Mouse (Mus musculus): ENCODE results near the gene Pgc.

Gene Pgc

DNA sequence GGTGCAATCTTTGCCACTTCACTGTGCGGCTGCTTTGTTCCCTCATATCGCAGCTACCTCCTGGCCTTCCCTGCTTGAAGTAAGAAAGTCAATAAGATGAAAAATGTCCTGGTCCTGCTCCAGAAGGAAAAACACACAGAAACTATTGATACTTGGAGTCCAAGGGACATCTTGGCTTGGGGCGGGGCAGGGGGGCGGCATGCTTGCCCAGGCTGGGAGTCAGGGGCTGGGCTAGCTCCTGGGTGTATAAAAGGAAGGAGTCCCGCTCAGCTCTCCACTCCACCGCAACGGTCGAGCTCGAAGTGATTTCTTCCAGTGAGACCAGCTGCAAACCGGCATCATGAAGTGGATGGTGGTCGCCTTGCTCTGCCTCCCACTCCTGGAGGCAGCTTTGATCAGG is at the start of gene Pgc:
Pgc (plus strand) TSS at position 277 of the 400 bp plus-strand sequence.
- no peak for DNase-seq (ENCODE audit: low read depth, low spot score)

DNA sequence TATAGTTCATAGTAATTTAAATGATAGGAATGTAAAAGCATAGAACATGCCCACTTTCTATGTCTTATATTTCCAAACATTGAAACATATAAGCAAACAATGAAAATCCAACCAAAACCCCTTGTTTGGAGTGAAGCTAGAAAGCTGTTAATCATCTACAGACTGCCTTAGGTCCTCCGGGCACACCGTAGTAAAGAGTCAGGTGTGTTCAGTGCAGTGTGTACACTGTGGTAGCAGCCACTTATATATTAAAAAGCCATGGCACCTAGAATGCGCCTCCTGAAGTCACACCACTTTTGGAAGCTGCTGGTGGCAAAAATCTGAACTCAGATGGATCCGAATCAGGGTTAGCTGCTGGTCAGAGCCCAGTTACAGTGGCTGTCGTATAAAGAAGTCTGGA is 48.4 kb upstream of the Pgc start:
- DNase-seq (ENCODE audit: low read depth, low spot score), result no peak

DNA sequence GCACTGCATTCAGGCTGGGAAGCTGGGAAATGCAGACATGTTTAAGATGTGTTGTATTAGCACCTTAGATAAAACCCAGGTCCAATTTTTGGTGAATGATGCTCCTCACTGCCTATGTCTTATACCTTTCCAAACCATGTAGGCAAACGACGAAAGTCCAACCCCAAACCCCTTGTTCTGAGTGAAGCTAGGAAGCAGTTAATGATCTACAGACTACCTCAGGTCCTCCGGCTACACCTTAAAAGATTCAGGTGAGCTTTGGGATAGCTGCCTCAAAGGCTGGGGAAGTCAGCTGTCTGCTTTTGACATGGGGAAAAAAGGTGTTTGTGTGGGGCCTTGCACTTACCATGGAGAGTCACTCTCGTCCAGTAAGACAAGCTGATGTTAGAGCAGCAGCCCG is 47.9 kb upstream of the Pgc start:
- DNase-seq (ENCODE audit: low read depth, low spot score), result no peak

DNA sequence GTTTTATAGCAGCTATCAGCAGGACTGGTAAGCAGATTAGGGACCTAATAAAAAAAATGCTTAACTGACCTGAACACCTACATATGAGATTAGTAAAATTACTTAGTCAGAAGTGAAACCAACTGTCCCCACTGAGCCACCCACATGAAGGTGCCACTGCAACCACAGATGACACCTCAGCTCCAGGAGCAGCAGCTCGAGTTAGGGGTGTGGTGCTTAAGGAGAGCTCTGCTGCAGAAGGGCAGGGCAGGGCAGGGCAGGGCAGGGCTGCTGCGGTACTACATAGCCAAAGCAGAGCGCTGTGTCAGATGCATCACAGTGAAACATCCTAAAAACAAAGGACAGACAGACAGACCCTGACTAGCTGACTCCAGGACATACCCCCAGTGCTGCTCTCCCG is 43.8 kb upstream of the Pgc start:
- no peak for DNase-seq (ENCODE audit: low read depth, low spot score)

DNA sequence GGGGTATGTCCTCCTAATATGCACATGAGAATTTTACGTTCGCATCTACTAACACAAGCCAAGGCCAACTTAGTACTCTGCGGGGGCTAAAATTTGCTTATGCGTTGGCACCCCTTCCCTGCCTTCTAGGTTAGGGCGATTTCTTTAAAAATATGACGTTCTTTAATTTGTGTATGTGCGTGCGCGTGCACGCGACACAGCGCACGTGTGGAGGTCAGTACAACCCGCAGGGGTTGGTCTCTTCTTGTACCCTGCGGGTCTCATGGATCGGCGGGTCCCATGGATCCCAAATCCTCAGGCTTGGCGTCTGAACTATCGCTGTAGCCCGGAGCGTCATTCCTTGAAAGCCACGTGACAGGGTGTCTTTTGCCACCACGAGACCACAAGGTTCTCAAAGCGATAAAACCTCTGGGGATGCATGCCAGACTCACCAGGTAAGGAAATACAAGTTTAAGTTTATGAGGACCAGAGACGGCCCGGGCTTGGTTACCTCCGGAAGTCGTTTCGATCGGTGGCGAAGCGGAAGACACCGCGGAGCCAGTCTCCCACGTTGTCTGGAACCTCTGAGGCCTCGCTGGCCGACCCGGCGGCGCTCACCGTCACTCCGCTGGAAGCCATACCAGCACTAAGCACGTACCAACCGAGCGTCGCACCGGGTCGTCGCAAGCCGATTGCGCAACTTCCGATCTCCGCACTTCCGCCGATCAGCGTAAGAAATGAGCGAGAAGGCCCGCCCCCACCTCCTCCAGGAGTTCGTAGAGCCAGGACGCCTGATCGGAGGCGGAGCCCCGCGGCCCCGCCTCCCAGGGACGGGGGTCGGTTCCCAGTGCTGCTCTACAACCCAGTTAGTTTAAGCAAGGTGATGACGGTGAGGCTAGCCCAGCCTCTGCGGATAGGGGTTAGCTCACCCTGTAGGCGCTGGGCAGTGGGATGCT is 39.0 kb upstream of the Pgc start:
- peak; percentile 94 for DNase-seq (ENCODE audit: low read depth, low spot score)

DNA sequence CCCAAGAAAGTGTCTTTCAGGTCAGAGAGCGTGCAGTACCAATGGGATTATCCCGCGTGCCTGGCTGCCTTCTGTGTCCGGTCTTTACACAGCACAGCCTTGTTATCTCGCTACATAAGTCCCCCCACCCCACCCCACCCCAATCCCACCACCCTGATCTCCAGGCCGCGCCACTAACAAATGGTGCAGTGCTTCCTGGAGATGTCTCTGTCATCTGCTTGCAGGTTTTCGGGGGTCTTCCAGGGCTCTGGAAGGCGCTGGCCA is 38.4 kb upstream of the Pgc start, which contains the start of gene Tomm6:
Tomm6 (minus strand) TSS at position 43 of the 264 bp plus-strand sequence.
- DNase-seq (ENCODE audit: low read depth, low spot score), result no peak

DNA sequence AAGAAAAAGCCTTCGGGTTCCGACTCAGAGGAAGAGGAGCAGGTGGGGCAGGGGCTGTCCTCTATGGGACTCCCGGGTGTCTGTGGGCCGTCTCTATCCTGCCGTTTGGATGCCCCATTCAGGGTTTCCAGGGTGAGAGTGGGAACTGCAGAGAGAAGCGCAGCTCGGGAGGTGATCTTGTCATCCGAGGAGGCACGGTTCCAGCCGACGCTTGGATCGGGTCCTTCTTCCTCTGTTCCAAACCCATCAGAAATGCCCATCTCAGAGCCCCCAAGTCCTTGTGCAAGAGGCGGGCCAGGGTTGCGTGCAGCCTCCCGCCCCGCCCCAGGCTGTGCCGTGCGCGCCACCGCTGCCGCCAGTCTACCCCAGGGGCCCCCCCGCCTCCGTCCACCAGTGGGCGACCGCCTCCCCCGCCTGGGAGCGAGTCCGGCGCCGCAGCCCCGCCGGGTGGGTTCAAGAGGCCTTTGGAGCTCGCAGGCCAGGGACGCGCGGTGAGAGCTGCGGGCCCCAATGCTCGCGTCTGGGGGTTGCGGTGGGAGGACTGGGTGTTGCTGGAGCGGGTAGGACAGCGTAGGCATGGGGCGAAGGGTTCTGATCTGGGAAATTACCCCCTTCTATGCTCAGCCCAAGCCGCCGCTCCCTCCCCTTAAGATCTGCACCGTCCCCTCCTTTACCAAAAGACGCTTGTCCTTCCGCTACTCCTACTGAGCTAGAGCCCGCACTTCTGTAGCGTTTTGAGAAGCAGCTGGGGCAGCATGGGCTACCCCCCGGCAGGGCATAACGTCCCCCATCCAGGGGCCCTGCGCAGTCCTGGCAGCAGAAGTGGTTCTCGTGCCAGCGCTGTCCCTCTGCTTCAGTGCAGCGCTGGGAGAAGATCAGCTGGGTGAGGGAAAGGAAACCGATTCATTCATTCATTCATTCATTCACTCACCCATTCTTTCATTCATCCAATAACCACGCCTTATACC is 37.8 kb upstream of the Pgc start, which contains the start of gene Frs3:
Frs3 (plus strand) TSS at position 423 of the 968 bp plus-strand sequence.
- no peak for DNase-seq (ENCODE audit: low read depth, low spot score)

DNA sequence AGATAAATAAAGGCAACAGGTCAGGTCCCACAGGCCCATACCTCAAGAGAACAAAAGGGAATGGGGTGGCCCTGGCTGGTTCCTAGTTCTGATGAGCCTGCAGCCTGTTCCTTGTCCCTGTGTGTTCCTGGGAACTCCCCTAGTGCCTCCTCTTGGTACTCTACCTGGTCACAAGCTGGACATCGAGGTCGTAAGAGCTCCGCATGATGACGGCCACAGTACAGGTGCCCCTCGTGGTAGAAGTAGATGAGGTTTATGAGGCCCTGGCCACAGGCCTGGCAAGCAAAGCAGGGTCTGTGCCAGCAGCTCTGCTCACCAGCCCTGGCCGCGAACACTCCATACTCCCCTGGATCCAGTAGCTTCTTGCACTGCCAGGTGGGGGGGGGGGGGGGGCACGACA is 36.7 kb upstream of the Pgc start:
- DNase-seq (ENCODE audit: low read depth, low spot score), result no peak

DNA sequence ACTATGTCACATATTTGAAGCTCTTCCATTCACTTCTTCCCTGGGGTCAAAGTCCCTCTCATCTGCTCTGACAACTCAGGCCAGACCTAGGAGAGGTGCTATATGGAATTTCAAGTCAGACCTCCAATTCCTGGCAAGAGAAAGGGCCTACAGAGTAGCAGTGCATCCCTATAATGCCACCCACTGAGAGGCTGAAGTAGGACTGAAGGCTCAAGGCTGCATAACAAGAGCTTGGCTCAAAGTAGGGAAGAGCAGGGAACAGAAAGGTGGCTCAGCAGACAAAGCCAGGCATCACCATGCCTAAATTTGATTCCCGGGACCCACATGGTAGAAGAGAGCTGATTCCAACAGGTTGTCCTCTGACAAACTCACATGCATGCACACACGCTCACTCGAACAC is 35.0 kb upstream of the Pgc start:
- DNase-seq (ENCODE audit: low read depth, low spot score), result no peak

DNA sequence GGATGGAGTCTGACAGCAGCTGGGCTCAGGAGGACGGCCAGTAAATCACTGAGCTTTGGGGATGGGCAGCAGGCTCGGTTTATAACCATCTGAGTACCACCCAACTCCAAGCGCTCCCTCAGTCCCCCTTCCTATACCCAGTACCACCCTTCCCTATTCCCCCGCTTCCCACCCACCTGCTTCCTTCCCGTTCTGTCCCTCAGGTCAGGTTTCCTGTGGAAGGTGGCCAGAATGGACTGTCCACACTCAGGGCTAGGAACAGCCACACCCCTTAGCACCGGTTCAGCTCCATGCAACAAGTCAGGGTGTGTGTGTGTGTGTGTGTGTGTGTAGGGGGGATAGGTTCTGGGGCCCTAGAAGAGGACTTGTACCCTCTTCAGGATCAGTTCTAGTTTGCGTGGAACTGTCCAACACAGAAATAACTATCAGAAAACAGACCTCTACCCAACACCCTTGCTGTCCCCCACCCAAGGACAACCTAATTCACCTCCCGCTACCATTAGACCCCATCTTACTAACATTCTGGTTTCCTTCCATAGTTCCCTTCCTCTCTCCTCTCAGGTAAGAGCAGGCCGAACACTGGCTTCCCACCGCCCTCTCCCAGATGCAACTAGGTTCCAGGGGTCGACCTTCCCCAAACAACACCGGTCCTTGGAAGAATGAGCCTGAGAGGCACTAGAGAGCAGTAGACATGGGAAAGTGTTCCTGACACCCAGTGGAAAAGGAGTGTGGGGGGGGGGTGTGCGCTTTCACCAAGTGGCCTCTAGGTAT is 32.8 kb upstream of the Pgc start:
- no peak for DNase-seq (ENCODE audit: low read depth, low spot score)

DNA sequence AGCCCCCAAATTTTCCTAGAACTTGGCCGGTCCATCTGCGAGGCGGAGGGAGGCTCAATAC is 32.4 kb upstream of the Pgc start, which contains the start of gene Gm21981:
Gm21981 (minus strand) TSS at position 14 of the 61 bp plus-strand sequence.
- no peak for DNase-seq (ENCODE audit: low read depth, low spot score)

DNA sequence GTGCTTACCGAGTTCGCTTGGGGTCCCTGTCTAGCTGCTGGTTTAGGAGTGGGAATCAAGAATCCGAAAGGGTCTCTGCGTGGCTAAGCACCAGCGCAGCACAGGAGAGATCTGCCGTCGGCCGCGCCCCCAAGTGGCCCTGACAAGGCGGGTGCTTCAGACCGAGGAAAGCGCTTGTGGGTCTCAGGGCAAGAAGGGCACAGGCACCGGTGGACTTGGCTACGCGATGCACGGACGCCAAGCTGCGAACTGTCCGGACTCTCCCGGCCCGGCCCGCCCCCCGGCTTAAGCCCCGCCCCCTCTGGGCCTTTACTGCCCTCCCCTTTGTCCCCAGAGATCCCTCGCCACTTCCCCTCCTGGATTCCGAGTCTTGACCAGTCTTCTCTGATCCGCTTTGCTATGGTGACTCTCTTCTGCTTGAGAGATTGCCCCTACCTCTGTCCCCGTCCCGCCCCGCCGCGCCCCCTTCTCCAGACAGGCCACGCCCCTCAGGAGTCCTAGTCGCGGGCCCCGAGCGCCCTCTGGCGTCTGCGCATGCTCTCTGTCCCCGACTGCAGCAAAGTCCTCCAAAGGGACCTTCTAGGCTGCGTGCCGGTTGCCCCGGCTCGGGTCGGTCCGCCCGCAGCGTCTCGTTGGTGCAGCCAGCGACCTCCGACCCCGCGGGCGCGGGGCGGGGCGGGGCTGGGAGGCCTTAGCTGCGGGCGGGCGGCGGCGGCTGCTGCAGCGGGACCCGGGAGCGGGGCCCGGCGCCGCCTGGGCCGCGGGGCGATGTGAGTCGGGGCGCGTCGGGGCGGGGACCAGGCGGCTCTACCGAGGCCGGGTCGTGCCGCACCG is 31.9 kb upstream of the Pgc start, which contains the start of gene Prickle4:
Prickle4 (minus strand) TSS at position 234 of the 834 bp plus-strand sequence.
- no peak for DNase-seq (ENCODE audit: low read depth, low spot score)

DNA sequence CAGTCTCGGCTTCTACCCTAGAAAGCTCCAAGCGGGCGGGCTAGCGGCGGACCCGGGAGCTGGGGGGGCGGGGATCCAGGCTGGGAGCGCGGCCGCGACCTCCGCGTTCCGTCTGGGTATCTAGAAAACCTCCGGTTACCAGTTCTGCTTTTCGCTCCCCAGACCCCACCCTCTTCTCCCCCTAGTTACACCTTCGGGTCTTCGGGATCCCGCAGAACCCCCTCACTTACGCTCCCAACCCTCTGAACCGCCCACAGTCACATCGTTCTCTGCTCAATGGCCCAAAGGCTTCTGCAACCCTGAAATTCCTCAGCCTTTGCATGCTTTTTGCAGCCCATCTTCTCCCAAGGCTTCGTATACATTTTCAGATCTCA is 31.3 kb upstream of the Pgc start:
- no peak for DNase-seq (ENCODE audit: low read depth, low spot score)

DNA sequence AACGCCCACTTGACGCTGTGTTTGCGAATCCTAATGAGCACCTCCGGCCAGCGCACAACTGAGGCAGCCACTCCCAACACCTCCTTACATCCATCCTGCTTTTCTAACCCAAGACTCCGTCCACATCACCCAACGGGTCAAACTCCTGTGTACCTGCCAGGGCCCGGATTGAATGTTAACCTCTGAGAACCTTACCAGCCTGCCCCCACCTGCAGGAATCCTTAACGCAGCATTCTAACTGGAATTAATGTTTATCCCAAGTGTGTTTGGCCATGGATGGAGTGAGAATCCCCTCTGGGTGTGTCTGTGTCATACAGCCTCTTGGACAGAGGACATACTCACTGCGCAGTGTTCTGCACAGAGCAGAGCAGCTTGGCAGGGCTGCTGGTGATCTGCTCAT is 28.5 kb upstream of the Pgc start:
- DNase-seq (ENCODE audit: low read depth, low spot score), result no peak

DNA sequence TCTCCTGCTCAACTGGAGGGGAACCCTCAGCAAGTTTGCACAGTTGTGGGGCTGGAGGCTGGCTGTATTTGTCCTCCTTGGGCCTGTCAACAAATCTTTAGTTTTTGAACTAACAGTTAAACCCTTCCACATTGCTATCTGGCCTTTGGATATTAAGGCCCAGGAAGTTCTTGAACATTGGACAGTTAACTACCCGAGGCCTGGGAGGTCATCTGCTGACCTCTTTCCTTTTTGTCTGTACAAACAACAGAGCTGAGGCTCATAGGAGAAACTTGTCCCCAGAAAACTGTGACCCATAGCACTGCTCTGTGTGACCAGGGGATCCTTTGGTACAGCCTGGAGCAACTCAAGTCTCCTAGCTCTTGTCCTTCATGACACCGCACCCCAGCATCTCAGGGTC is 27.6 kb upstream of the Pgc start:
- no peak for DNase-seq (ENCODE audit: low read depth, low spot score)

DNA sequence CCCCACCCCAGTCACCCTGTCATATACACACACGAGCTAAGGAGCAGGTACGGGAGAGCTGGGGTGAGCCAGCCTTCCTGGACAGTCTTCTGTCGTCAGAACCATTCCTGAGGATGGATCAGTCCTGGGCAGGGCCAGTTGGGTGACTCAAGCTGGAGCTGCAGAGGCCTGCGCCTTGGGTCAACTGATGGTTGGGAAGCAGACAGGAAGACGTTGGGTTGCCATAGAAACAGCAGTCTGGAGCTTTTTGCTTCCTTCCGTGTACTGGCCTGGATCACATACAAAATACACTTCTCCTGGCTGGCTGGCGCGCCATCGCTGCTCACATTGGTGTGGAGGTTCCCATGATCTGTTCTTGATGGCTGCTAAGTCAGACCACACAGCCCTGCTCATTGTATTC is 24.8 kb upstream of the Pgc start:
- DNase-seq (ENCODE audit: low read depth, low spot score), result no peak

DNA sequence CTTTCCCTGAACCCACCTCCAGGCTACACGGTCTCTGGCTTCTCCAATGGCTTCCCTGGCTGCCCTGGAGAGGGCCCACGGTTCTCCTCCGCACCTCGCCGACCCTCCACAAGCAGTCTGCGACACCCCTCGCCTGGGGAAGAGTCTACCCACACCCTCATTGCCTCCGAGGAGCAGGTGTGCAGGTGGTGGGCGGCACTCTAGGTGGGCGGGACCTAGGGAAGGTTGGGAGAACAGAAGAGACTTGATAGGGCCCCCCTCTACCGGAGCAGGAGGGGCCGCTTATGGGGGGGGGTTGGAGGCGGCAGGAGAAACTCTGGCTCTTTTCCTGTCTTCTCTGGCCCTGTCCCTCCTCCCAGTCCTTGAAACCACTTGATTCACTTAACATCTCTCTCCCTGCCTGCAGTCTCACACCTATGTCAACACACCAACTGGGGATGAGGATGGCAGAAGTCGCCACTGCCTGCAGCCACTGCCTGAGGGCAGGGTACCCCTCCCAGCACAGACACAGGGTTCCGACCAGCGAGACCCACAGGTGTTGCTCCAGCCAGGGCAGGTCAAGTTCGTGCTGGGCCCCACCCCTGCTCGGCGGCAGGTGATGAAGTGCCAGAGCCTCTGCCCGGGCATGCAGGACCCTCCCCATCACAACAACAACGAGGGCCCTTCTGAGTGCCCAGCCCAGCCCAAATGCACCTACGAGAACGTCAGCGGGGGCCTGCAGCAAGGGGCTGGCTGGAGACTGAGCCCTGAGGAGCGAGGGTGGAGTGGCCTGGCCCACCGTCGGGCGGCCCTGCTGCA is 23.9 kb upstream of the Pgc start:
- no peak for DNase-seq (ENCODE audit: low read depth, low spot score)

DNA sequence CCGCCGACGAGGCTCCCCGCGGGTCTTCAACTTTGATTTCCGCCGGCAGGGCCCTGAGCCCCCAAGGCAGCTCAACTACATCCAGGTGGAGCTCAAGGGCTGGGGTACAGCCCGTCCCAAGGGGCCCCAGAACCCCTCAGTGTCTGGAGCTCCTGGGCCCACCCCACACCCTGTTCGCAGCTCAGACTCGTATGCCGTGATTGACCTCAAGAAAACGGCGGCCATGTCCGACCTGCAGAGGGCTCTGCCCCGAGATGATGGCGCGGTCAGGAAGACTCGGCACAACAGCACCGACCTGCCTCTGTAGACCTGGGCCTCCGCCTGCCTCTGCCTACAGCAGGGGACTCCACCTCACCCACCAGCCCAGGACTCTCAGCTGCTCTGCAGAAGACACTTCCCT is 23.1 kb upstream of the Pgc start:
- DNase-seq (ENCODE audit: low read depth, low spot score), result no peak

DNA sequence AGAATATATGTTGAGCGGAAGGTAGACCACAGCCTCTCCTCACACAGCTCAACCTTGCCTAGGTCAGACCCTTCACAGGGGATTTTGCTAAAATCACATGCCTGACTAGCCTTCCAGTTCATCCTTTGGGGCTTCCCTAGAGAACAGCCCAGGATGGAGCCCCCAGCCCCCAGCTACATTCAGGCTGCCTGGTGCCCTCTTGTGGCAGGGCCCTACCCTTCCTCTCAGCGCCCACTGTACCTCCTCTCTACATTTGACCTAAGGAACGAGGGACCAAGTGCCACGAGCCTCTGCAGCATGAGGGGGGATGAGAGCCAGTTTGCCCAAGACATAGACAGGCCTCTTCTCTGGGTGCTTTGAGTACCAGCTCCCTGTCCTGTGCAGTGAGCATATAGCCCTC is 21.9 kb upstream of the Pgc start:
- no peak for DNase-seq (ENCODE audit: low read depth, low spot score)

DNA sequence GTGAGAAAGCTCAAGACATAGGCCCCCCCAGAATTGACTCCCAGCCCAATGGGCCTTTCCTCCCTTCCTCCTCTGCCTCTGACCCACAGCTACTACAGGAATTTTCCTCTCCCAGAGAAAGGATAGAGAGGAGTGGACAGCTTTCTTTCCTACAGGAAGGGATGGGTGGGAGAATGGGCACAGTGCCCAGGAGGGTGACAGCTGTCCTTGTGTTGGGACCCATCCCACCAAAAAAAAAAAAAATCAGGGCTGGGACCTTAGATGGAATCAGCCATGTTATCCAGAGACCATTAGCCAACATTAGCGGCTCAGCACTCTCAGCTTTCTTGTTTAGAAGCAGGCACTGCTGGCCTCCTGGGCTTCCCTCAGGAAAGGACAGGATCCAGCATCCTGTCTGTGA is 20.4 kb upstream of the Pgc start:
- no peak for DNase-seq (ENCODE audit: low read depth, low spot score)

DNA sequence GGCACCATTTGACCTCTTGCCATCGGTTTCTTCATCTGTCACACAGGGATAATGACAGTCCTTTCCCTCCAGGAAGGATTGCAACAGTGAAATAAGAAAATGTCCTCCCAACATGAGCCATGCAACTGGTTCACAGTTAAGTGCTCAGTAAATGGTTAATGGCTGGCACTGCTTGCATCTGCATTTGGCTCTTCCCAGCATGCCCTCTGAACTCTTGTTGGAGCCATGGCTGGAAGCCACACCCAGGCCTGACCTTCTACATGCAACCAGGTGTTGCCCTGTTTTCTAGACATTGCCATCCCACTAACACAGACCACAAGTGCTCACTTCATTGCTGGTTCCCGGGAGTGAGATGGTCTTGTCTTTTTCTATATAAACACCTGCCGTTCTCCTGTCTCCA is 18.7 kb upstream of the Pgc start:
- no peak for DNase-seq (ENCODE audit: low read depth, low spot score)
